Mouse (Mus musculus): ENCODE data around the gene Sohlh2. TPM values are rescaled to one million over a fixed set of nuclear protein-coding genes. Genes with fewer than 3 reads are reported as not detected.
"Not testable (repeated sequence)": the region's sequence is repeated elsewhere in the genome, so short reads cannot be mapped to it uniquely, and the experiment has no call there.

Sohlh2 gene
- under 1 TPM in 1 of 2 experiments, not detected in 1; 0.11 TPM for total RNA-seq (2021)
- long read RNA-seq, experiment 1 = 0 reads
- long read RNA-seq, experiment 2 = 0 reads

DNA sequence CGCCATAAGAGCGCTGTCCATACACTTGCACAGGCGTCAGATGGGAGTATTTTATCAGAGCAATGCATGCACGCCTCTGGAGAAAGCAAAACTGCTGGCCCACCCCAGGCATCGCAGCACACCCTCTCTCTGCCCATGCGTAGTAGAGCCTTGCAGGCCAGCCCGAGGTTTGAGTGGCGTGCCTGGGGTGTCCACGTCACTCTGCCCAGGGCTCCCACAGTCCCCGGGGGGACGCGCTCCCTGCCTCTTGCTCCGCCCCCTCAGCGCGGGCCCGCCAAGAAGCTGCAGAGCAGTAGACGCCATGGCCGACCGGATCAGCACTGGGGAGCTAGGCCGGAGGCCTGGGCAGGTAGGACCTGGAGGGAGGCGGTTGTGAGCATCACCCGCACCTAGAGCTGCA, at the start of gene Sohlh2:
Gene Sohlh2, plus strand, starts transcription at position 263 of the 400 bp plus-strand sequence.
- no peak for DNase-seq (ENCODE audit: low spot score in 2 of 2)

GRCm38 (mm10) chr3:55137039-55137438, 44.8 kb upstream of the Sohlh2 start, which contains the start of gene Ccdc169:
Gene Ccdc169 (plus strand): TSS chr3:55137339.
- no peak for DNase-seq (ENCODE audit: low spot score in 2 of 2)

- DNase-seq (ENCODE audit: low spot score in 2 of 2) = no peak
Measured at GRCm38 (mm10) chr3:55139837-55140236, 42.0 kb upstream of the Sohlh2 start.

DNA sequence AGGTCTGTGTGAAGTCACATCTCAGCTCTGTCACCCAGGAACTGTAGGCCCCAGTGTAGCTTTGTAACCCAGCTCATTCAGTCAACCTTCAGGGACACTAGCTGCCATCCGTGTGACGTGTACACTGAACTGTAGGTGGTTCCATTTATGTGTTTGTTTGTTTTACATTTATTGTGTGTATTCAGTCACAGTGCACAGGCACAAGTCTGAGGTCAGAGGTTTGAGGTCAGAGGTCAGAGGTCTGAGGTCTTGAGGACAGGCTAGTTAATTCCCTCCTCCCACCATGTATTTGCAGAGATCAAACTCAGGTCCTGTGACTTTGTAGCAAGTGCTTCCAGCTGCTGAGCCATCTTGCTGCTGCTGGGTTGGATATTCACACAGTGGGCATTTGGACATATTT, 40.4 kb upstream of the Sohlh2 start:
- DNase-seq (ENCODE audit: low spot score in 2 of 2) = no peak

DNA sequence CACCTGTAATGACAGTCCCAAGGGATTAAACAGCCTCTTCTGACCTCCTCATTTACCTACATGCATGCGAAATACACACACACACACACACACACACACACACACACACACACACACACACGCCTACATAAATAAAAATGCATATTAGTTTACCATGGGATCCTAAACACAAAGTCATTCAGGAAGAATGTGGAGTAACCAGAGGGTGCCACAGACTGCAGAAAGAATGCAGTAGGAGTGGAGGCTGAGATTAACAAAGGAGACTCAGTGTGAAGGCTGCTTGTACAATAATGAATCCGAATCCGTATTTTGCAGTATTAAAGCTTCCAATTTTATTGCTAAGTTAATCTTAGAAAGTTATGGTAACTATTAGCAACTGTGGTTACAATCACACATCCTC, 36.9 kb upstream of the Sohlh2 start:
- DNase-seq (ENCODE audit: low spot score in 2 of 2) = no peak

- DNase-seq (ENCODE audit: low spot score in 2 of 2) = no peak
Measured at GRCm38 (mm10) chr3:55146441-55146840, 35.4 kb upstream of the Sohlh2 start.

- no peak for DNase-seq (ENCODE audit: low spot score in 2 of 2)
Measured at GRCm38 (mm10) chr3:55147156-55147555, 34.7 kb upstream of the Sohlh2 start.

- DNase-seq (ENCODE audit: low spot score in 2 of 2) = no peak
Measured at GRCm38 (mm10) chr3:55148091-55148490, 33.7 kb upstream of the Sohlh2 start.

DNA sequence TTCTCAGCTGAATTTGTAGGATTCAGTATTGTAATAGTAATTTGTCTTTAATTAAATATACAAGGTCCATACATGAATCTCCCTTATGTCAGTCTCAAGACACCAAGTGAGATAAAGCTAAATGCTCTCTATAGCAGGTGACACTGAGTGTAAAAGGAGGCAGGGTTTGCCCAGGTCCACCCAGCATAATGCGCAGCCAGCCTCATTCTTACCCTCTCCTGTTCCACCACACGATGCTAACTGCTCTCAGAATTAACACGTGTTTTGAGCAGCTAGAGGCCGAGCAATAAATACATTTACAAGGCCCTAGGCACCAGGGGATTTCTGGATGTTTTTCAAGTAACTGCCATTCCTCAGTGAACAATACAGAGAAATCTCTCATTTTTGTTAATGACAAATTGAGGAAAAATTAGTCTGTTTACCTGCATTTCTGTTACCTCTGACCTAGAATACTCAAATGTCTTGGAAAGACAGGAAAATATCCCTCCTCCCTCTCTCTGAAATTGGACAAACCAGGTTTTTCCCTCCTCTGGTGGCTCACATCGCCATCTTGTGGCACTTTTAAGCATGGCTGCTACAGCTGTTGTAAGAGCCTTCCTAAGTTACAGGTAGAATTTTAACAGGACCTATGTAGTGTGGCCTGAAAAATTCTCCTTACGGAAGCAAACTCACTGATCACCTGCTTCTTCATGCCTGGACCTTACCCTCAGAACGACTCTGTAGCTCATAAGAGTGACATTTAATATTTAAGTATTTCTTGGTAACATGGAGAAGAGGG, 30.0 kb upstream of the Sohlh2 start:
- no peak for DNase-seq (ENCODE audit: low spot score in 2 of 2)

DNA sequence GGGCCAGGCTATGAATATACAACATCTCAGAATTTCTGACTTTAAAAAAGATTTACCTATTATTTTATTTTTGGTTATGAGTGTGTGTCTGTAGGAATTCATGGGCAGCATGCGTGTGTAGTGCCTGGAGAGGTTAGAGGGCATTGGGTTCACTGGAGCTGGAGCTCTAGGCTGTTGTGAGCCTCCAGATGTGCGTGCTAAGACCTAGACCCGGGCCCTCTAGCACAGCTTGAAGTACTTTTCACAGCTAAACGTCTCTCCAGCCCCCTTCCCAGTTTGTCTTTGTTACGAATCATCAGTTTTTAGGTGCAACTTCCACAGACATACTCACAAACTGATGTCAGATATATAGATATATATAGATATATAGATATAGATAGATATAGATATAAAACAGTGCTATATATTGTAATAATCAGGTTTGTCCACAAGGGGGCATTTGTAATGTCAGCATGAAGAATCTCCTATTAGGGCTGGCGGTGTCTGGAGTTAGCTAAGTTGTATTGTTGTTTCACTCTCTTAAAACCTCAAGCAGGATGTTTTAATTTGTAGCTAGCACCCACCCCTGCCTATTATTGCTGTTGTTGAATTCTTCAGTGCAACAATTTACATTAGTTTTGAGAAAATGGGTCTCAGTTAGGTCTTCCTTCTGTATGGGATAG, 29.0 kb upstream of the Sohlh2 start:
- DNase-seq (ENCODE audit: low spot score in 2 of 2) = no peak

- no peak for DNase-seq (ENCODE audit: low spot score in 2 of 2)
Measured at GRCm38 (mm10) chr3:55154163-55154562, 27.7 kb upstream of the Sohlh2 start.

- DNase-seq (ENCODE audit: low spot score in 2 of 2) = no peak
Measured at GRCm38 (mm10) chr3:55157413-55157812, 24.4 kb upstream of the Sohlh2 start.

- no peak for DNase-seq (ENCODE audit: low spot score in 2 of 2)
Measured at GRCm38 (mm10) chr3:55161144-55161543, 20.7 kb upstream of the Sohlh2 start.

GRCm38 (mm10) chr3:55163510-55163909, 18.3 kb upstream of the Sohlh2 start:
- DNase-seq (ENCODE audit: low spot score in 2 of 2) = no peak

DNA sequence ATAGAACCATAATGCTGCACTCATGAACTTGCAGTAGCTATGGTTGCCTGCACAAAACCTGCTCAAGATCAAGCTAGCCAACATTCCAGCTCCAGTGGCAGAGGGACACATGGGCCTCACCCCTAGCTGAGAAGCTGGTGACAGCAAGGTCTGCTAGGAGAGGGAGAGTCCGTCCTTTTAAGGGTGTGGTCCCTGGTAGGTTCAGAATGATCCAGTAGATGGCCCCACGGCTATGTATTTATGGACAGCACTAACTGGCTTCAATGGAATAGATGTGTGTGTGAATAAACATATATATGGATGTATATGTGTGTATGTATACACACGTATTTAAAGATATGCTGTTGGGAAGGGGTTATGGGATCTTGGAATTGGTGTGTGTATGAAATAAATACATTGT, 9.3 kb upstream of the Sohlh2 start:
- no peak for DNase-seq (ENCODE audit: low spot score in 2 of 2)

DNA sequence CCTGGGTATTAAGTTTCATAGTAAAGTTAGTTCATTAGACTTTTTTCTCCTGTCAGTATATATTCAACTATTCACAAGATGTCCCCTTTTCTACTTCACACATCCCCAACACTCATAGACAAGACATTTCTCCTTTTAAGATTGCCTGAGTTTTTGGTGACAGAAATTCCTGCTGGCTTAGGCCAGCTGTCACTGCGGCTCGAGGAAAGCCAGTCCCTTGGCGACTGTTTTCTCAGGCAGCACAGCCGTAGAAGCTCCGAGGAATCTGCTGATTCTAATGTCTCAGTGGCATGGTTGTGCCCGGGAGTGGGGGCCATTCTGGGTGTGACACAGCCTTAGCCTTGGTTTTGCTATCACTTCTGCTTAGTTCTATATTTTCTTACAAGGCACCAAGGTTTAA, 4.6 kb upstream of the Sohlh2 start:
- DNase-seq (ENCODE audit: low spot score in 2 of 2) = no peak

GRCm38 (mm10) chr3:55191668-55192067, 9.8 kb downstream of the Sohlh2 start:
- no peak for DNase-seq (ENCODE audit: low spot score in 2 of 2)

DNA sequence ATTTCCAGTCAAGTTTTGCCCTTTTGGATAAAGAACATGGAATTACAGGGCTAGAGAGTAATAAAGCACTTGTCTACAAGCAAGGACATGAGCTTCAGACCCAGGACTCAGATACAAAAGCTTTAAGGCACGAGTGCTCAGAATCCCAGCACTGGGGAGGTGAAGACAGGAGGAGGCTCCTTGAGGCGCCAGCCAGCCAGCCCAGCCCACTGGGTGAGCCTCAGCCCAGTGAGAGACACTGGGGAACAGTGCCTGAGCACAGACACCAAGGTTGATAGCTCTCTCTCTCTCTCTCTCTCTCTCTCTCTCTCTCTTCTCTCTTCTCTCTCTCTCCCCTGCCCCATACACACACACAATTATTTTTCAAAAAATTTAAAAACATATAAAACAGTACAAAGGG, 11.5 kb downstream of the Sohlh2 start:
- DNase-seq (ENCODE audit: low spot score in 2 of 2) = no peak

- no peak for DNase-seq (ENCODE audit: low spot score in 2 of 2)
Measured at GRCm38 (mm10) chr3:55194792-55195191, 13.0 kb downstream of the Sohlh2 start.

DNA sequence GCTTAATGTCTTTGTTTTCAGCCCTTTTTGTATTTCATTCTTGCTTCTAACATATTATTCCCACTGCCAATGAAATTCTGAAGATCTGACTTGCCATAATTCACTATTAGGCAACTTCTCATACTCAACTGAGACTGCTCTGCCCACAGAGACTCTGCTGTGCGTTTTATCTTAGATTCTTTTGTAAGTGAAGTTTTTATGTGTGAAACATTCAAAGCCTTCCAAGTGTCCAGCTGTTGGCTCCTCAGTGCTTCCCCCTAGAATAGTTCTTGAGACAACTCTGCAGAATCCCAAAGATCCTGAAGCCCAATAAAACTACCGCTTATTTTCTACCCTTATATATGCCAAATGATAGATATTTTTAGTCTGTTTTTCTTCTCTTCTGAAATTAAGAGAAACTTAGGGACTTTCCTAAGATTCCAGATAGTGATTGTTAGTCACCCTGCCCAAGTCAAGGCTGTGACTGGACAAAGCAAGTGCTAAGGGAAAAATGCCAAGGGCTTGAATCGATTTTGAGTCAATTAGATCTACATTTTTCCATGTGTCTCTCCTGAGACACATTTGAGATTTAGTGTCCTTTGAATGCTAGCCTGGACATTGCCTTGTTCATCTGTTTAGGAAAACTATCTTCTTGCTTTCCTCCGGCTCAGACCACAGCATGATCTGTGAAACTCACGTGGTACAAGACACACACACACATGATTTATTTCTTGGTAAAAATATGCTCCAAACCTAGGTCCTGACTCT, 13.9 kb downstream of the Sohlh2 start:
- DNase-seq (ENCODE audit: low spot score in 2 of 2) = no peak

- DNase-seq (ENCODE audit: low spot score in 2 of 2) = no peak
Measured at GRCm38 (mm10) chr3:55196328-55196710, 14.5 kb downstream of the Sohlh2 start.

DNA sequence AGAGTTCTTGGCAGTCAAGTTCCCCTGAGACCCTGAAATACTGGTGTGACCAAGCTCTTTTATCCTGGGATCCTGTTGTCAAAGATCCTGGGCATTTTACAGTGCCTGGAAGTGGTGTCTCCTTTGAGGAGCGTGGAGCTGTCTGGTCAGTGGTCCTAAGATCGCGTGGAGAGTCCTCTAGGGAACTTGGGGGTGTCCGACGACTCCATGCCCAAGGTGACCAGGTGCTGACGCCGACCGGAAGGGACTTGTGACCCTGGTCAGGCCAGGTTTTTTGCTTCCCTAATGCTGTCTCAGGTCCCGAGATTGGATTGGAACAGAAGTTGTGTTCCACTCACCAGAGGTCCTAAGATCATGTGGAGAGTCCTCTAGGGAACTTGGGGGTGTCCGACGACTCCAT, 21.8 kb downstream of the Sohlh2 start:
- not testable (repeated sequence) for DNase-seq (ENCODE audit: low spot score in 2 of 2)

Measured in adrenal gland, postnatal 4 days (tissue).